Mouse (Mus musculus): ENCODE results near the gene Mmp28.

GRCm38 (mm10) chr11:83509521-83509920 is 46.6 kb upstream of the Mmp28 start:
- no peak for TF ChIP-seq CTCF (IDR thresholded peaks at IDR 0.05; ENCODE audit: low read depth, low read length)
- TF ChIP-seq POLR2A (IDR thresholded peaks at IDR 0.05; ENCODE audit: insufficient read depth, low read length), result no peak

Data from ES-Bruce4 (cell line).